Mouse (Mus musculus): ENCODE measurements around the gene Faap100.

DNA sequence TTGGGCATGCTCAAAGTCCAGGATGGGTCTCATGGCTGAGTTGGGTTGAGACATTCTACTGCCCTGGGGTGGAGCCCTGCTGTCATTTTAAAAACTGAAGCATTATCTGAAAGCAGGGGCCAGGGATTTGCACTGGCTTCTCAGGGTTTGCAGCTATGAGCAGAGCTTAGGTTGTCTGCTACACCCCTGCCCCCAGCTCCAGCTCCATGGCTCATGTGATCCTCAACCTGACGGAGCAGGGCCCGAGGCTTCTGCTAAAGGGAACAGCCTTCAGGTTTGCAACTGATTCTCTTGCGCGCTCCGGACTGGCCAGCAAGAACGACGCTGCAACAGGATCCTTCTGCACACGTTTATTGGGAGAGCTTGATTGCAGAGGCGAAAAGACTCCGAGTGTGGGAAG, 58.4 kb downstream of the Faap100 start:
- TF ChIP-seq POLR2A (IDR thresholded peaks at IDR 0.05; ENCODE audit: borderline replicate concordance, low read depth, low read length) (no peak), CTCF (IDR thresholded peaks at IDR 0.05; ENCODE audit: low read depth, low read length) (no peak)

All from bone marrow macrophage, adult 2 months (primary cell).